Mouse (Mus musculus): ENCODE results near the gene Tbx10.
A peak's percentile ranks its signal among the peaks of the same experiment; 100 is the strongest.
"Not testable (repeated sequence)": the region's sequence is repeated elsewhere in the genome, so short reads cannot be mapped to it uniquely, and the experiment has no call there.

Tbx10 gene

GRCm38 (mm10) chr19:4003641-4004040 lies 11.1 kb downstream of the Tbx10 start:
- no peak for DNase-seq (ENCODE audit: low read depth, low spot score)

DNA sequence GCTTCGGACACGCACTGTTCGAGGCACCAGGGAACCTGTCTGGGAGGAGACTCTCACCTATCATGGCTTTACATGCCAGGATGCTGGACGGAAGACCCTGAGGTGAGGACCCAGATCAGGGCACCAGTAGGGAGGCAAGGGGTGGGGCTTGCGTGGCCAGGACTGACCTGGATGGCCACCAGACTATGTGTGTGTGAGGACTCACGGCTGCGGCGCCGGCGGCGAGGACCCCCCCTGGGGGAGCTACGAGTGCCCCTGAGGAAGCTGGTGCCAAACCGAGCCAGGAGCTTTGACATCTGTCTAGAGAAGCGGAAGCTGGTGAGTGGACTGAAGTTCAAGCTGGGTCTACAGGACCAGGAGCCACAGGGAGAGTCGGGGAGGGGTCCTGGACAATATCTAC lies 11.8 kb downstream of the Tbx10 start:
- no peak for DNase-seq (ENCODE audit: low read depth, low spot score)

DNA sequence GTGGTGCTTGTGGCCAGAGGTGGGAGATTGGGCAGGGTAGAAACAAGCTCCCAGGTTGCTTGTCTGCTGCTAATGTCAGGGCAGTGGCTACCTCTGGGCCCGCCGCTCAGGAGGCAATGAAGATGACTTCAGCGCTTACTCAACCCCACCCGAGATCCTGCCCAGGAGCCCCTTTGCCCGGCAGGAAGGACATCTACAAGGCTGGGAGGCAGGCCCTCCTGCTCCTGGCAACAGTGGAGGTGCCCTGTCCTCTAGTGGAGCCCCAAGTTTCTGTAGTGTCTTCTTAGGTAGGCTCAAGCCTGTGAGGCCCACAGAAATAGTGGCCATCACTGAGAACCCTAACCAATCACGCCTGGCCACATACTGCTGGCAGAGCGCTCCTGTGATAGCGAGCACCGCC lies 12.5 kb downstream of the Tbx10 start:
- DNase-seq (ENCODE audit: low read depth, low spot score), result no peak

DNA sequence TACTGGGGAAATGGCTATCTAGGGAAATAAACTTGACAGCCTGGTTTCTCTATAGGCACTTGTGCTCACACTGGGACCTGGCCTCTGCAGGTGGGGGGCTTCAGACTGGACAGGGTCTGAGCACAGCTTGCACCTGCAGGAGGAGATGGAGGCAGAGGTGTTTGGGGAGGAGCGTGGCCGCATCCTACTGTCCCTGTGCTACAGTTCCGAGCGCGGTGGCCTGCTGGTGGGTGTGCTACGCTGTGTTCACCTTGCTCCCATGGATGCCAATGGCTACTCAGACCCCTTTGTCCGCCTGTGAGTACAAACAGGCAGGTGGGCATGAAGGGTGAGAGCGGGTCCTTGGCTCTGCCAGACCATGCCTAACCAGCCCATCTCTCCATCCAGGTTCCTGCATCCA lies 13.4 kb downstream of the Tbx10 start:
- DNase-seq (ENCODE audit: low read depth, low spot score), result no peak

GRCm38 (mm10) chr19:4011086-4011485 lies 18.5 kb downstream of the Tbx10 start:
- DNase-seq (ENCODE audit: low read depth, low spot score), result no peak

GRCm38 (mm10) chr19:4012432-4013022 lies 20.0 kb downstream of the Tbx10 start, which contains the start of gene Ndufv1:
Gene Ndufv1 (minus strand): TSS chr19:4012806.
- DNase-seq (ENCODE audit: low read depth, low spot score), result peak; percentile 97

DNA sequence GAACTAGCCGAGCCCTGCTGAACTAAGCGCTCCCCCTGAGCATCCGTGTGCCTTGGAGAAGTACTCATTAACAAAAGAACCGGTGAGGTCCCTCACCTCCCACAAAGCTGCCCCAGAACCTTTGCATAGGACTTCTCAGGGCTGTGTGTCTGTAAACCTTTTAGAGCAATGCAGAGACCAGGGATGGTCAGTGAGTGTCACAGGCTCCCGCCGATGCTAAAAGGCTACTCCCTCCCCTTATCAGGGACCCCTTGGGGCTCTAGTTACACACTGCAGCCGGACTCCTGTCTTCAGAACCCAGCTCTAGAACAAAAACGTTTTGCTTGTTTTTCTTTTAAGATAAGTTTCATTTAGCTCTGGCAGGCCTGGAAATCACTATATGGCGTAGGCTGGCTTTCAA lies 20.5 kb downstream of the Tbx10 start:
- no peak for DNase-seq (ENCODE audit: low read depth, low spot score)

DNA sequence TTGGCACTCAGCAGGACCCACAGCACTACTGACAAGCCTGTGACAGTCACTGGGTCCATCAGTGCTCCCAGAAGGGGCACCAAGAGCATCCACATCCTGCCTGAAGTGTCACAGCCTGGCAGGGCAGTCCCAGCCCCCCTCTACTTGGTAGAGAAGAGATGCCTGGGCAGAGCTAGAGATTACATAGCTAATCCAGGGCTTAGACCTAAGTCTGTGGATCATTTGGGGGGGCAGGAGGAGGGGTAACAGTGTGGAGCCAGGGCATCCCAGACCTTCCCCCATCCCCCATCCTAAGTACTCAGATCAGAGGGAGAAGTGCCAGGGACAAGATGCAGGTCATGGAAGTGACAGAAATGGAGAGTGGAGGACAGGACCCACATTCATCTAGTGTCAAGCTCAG lies 22.2 kb downstream of the Tbx10 start:
- no peak for DNase-seq (ENCODE audit: low read depth, low spot score)

- no peak for DNase-seq (ENCODE audit: low read depth, low spot score)
Measured at GRCm38 (mm10) chr19:4015635-4016034, 23.1 kb downstream of the Tbx10 start.

GRCm38 (mm10) chr19:4017921-4018587 lies 25.5 kb downstream of the Tbx10 start:
- DNase-seq (ENCODE audit: low read depth, low spot score), result no peak

DNA sequence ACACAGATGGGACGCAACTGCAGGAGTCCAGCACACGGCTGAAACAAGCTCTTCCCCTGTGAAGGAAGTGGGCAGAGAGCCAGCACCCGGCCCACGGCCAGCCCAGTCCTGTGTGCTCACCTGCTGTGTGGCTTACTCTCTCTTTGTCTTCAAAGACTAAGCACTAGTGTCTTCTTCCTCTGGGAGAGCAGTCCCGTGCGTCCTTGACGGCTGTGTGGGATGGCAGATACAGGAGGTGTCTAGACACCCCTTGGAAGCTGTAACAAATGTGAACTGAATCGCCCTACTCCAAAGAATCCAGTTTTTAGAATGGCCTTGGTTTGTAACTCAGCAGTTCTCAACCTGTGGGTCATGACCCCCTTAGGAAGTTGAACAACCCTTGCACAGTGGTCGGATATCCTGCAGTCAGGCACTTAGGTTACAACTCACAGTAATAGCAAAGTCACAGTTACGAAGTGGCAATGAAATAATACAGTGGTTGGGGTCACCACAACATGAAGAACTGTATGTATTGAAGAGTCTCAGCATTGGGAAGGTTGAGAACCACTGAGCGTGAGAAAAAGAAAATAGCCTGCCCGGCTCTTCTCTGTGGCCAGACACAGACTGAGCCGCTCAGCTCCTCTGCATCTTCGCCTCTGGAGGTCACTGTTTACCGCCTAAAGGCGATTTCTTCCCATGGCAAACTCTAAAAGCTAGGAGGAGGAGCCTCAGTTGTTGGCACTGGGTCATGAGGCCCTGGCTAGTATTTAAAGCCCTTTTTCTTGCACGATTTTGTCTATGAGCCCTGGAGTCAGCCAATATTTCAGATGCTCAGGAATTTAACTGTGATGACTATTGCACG lies 26.4 kb downstream of the Tbx10 start:
- peak; percentile 82 for DNase-seq (ENCODE audit: low read depth, low spot score)

GRCm38 (mm10) chr19:4023185-4023584 lies 30.6 kb downstream of the Tbx10 start:
- DNase-seq (ENCODE audit: low read depth, low spot score), result no peak

DNA sequence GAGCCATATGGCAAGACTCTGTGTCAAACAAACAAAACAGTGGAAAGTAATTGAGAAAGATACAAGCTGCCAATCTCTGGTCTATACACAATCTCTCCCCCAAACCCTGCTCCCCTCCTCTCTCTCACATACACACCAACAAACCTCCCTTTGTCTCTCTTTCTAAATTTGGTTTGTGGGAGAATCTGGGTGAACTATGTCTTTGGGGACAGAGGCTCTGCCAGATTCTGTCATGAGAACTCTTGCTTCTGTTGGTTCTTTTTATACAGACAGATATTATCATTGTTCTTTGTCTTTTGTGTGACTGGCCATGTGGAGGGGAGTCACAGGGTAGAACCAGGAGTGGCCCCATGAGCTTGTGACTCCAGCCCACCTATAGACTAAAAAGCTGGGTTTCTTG lies 35.0 kb downstream of the Tbx10 start:
- DNase-seq (ENCODE audit: low read depth, low spot score), result no peak

- DNase-seq (ENCODE audit: low read depth, low spot score), result no peak
Measured at GRCm38 (mm10) chr19:4032668-4033067, 40.1 kb downstream of the Tbx10 start.

GRCm38 (mm10) chr19:4033298-4033697 lies 40.7 kb downstream of the Tbx10 start:
- no peak for DNase-seq (ENCODE audit: low read depth, low spot score)

DNA sequence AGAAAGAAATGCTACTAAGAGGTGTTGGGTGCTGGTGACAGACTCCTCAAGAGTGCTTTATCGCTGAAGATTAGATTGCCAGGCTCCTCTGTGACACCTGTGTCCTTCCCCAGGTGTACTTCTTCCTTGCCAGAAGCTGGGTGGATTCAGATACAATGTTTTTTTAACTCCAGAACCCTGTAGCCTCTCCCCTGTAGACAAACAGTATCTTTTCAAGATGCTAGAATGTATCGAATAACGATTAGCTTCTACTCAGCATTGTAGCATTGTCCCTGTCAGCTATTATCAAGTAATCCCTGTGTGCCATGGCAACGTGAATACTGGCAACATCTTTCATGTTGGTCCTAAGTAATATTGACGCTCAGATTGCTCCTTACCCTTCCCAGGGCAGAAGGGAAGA lies 41.2 kb downstream of the Tbx10 start:
- DNase-seq (ENCODE audit: low read depth, low spot score), result no peak

- no peak for DNase-seq (ENCODE audit: low read depth, low spot score)
Measured at GRCm38 (mm10) chr19:4036327-4037045, 43.9 kb downstream of the Tbx10 start.

DNA sequence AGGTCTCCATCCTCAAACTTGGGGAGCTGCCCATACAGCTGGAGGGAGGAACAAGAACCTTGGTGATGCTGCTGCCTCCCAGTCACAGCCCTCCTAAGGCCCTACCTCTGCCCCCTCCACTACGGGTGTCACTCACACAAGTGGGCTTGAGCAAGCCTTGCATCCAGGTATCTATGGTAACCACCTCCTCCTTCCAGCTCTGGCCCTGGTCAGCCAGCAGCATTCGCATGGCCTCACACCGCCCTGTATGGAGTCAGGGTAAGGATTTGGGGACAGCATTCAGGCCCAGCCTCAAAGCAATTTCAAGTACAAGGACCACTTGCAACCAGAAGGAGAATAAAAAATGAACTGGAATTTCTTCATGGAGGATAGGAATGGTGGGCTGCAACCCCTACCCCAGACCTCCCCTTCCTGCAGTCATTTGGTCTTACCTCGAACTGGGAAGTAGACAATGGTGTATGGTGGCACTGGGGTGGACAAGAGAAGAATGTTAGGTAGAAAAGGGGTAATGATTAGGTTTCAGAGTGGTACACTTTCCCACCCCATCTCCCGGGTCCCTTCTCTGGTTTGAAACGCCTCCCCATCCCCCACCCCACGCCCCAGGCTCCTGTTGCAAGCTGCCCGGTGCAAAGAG lies 44.7 kb downstream of the Tbx10 start:
- not testable (repeated sequence) for DNase-seq (ENCODE audit: low read depth, low spot score)

DNA sequence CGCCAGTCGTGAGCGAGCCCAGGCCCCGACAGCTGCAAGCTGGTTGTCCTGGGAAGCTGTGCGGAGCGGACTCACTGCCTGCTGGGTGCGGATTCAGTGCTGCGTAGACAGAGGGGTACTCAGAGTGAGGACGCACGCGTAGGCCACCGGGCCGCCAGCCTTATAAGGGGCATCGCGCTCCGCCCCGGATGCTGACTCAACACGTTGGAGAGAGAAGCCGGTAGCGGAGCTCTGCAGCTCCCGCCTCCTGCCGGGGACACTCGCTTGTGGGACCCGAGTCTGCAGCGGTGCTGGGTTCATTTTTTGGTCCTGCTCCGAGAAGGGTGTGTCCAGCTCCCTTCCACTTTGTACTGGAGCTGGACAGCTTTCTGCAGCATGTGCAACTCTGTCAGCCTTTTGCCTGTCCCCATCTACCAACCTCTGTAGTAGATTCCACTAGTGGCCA lies 45.3 kb downstream of the Tbx10 start, which contains the start of gene Gstp1:
Gene Gstp1 (minus strand): TSS at position 198 of the 445 bp plus-strand sequence.
- peak; percentile 89 for DNase-seq (ENCODE audit: low read depth, low spot score)

GRCm38 (mm10) chr19:4040941-4041340 lies 48.4 kb downstream of the Tbx10 start:
- not testable (repeated sequence) for DNase-seq (ENCODE audit: low read depth, low spot score)

GRCm38 (mm10) chr19:4041500-4041899 lies 48.9 kb downstream of the Tbx10 start:
- DNase-seq (ENCODE audit: low read depth, low spot score), result not testable (repeated sequence)

Data from skeletal muscle tissue, adult 2 months (tissue).